Mouse (Mus musculus) heart, postnatal 0 days (tissue): ENCODE data around the gene Itgb1.

ENCODE experiments used
- CTCF ChIP-seq: IDR thresholded peaks from 2 replicates; pipeline ENCODE4 v1.5.1; 2016; ENCODE audit warnings: antibody characterized with exemption, control low read depth, low read depth
- EP300 ChIP-seq: IDR thresholded peaks from 2 replicates; pipeline ENCODE4 v1.6.1; 2016; ENCODE audit warnings: antibody characterized with exemption, low read depth

GRCm38 (mm10) chr8:128686429-128686990 is 1.1 kb downstream of the Itgb1 start:
- TF ChIP-seq CTCF (no peak), EP300 (no peak)
